Mouse (Mus musculus): Measurements from ENCODE around the gene Ift22.

DNA sequence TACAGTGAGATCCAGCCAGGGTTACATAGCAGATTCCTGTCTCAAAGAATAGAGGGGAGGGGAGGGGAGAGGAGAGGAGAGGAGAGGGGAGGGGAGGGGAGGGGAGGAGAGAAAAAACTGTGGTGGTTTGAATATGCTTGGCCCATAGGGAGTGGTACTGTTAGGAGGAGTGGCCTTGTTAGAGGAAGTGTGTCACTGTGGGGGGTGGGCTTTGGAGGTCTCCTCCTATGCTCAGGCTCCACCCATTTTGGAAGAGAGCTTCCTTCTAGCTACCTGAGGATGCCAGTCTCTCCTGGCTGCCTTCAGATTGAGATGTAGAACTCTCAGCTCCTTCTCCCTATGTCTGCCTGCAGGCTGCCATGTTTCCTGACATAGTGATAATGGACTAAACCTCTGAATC, 39.9 kb downstream of the Ift22 start:
- TF ChIP-seq CTCF (IDR thresholded peaks at IDR 0.05; ENCODE audit: low read depth), result no peak
- no peak for TF ChIP-seq EP300 (optimal IDR thresholded peaks at IDR 0.05)
